Mouse (Mus musculus): ENCODE data around the gene AW549877. TPM values are rescaled to one million over a fixed set of nuclear protein-coding genes. Genes with fewer than 3 reads are reported as not detected.
A peak's percentile ranks its signal among the peaks of the same experiment; 100 is the strongest.

The AW549877 gene
- polyA plus RNA-seq, 2 experiments: 46.3 to 59.9 TPM

GRCm38 (mm10) chr15:4028411-4028700 lies 32.8 kb upstream of the AW549877 start:
- DNase-seq (ENCODE audit: low spot score): no peak
- WGBS: 79% methylated on average over 6 of the region's 6 CpGs
- Histone ChIP-seq H3K36me3 (ENCODE audit: control insufficient read depth, insufficient read depth, low read length) (no peaks in the 10 kb centered on the region), H3K27me3 (ENCODE audit: control insufficient read depth, insufficient read depth, low read length) (no peaks in the 10 kb centered on the region), H3K4me1 (ENCODE audit: control insufficient read depth, insufficient read depth, low read length) (peaks cover 11% of the 10 kb centered on the region), H3K4me3 (replicated peaks; ENCODE audit: low read length) (no peak overlapping the region), H3K9me3 (ENCODE audit: control insufficient read depth, low read length) (no peaks in the 10 kb centered on the region), H3K4me2 (replicated peaks; ENCODE audit: low read depth, low read length, severe bottlenecking) (peak overlapping the region; percentile 67; the same call in 1 of the 2 replicates), H3K9ac (ENCODE audit: low read depth, low read length, severe bottlenecking) (no peak overlapping the region), H3K27ac (replicated peaks; ENCODE audit: low read depth, low read length) (no peak overlapping the region)
- no peak for ATAC-seq (ENCODE audit: low FRiP score, low read depth)
- no peak for TF ChIP-seq POLR2A (IDR thresholded peaks at IDR 0.05; ENCODE audit: borderline replicate concordance, extremely low read depth, insufficient read depth, insufficient read length)

GRCm38 (mm10) chr15:4027671-4028410 lies 32.3 kb upstream of the AW549877 start:
- no peak for TF ChIP-seq POLR2A (IDR thresholded peaks at IDR 0.05; ENCODE audit: borderline replicate concordance, extremely low read depth, insufficient read depth, insufficient read length)
- peak overlapping the region; percentile 48; the same call in 1 of the 2 replicates for H3K27ac ChIP-seq (replicated peaks; ENCODE audit: low read depth, low read length)
- H3K27me3 ChIP-seq (ENCODE audit: control insufficient read depth, insufficient read depth, low read length): no peaks in the 10 kb centered on the region
- H3K9ac ChIP-seq (ENCODE audit: low read depth, low read length, severe bottlenecking): peak overlapping the region; percentile 80
- H3K4me2 ChIP-seq (replicated peaks; ENCODE audit: low read depth, low read length, severe bottlenecking): peak overlapping the region; percentile 67
- 3% methylated on average over 6 of the region's 6 CpGs for WGBS
- H3K9me3 ChIP-seq (ENCODE audit: control insufficient read depth, low read length): no peaks in the 10 kb centered on the region
- no peak for ATAC-seq (ENCODE audit: low FRiP score, low read depth)
- no peaks in the 10 kb centered on the region for H3K36me3 ChIP-seq (ENCODE audit: control insufficient read depth, insufficient read depth, low read length)
- peaks cover 11% of the 10 kb centered on the region for H3K4me1 ChIP-seq (ENCODE audit: control insufficient read depth, insufficient read depth, low read length)
- peak overlapping the region; percentile 88 for H3K4me3 ChIP-seq (replicated peaks; ENCODE audit: low read length)
- DNase-seq (ENCODE audit: low spot score): peak; percentile 15

- ATAC-seq (ENCODE audit: low FRiP score, low read depth) (peak; percentile 86), DNase-seq (ENCODE audit: low spot score) (peak; percentile 93)
- peaks cover 11% of the 10 kb centered on the region for H3K4me1 ChIP-seq (ENCODE audit: control insufficient read depth, insufficient read depth, low read length)
- no peaks in the 10 kb centered on the region for H3K9me3 ChIP-seq (ENCODE audit: control insufficient read depth, low read length)
- no peaks in the 10 kb centered on the region for H3K36me3 ChIP-seq (ENCODE audit: control insufficient read depth, insufficient read depth, low read length)
- 2% methylated on average over 52 of the region's 65 CpGs for WGBS
- H3K9ac ChIP-seq (ENCODE audit: low read depth, low read length, severe bottlenecking): peak overlapping the region; percentile 80
- H3K27ac ChIP-seq (replicated peaks; ENCODE audit: low read depth, low read length): peak overlapping the region; percentile 96
- H3K27me3 ChIP-seq (ENCODE audit: control insufficient read depth, insufficient read depth, low read length): no peaks in the 10 kb centered on the region
- peak; percentile 55; the same call in 1 of the 2 replicates for TF ChIP-seq POLR2A (IDR thresholded peaks at IDR 0.05; ENCODE audit: borderline replicate concordance, extremely low read depth, insufficient read depth, insufficient read length)
- H3K4me3 ChIP-seq (replicated peaks; ENCODE audit: low read length): peak overlapping the region; percentile 88
- peak overlapping the region; percentile 67 for H3K4me2 ChIP-seq (replicated peaks; ENCODE audit: low read depth, low read length, severe bottlenecking)
Observed at GRCm38 (mm10) chr15:4026831-4027584, 31.5 kb upstream of the AW549877 start.

- Histone ChIP-seq H3K9ac (ENCODE audit: low read depth, low read length, severe bottlenecking) (peak within 1 kb of the TSS; percentile 80), H3K4me2 (replicated peaks; ENCODE audit: low read depth, low read length, severe bottlenecking) (peak within 1 kb of the TSS; percentile 67), H3K4me1 (ENCODE audit: control insufficient read depth, insufficient read depth, low read length) (peaks cover 11% of the 10 kb centered on the region), H3K9me3 (ENCODE audit: control insufficient read depth, low read length) (no peaks in the 10 kb centered on the region), H3K36me3 (ENCODE audit: control insufficient read depth, insufficient read depth, low read length) (no peaks in the 10 kb centered on the region), H3K27ac (replicated peaks; ENCODE audit: low read depth, low read length) (peak within 1 kb of the TSS; percentile 96), H3K27me3 (ENCODE audit: control insufficient read depth, insufficient read depth, low read length) (no peaks in the 10 kb centered on the region), H3K4me3 (replicated peaks; ENCODE audit: low read length) (peak within 1 kb of the TSS; percentile 88)
- DNase-seq (ENCODE audit: low spot score): peak; percentile 94
- TF ChIP-seq POLR2A (IDR thresholded peaks at IDR 0.05; ENCODE audit: borderline replicate concordance, extremely low read depth, insufficient read depth, insufficient read length): 0 out of 2 replicates have a peak, but pooled peaks have one; percentile 8
- peak; percentile 92 for ATAC-seq (ENCODE audit: low FRiP score, low read depth)
- WGBS: 0% methylated on average over 40 of the region's 45 CpGs
Observed at GRCm38 (mm10) chr15:4026231-4026773, 30.8 kb upstream of the AW549877 start, which contains the start of gene Oxct1. TSS of gene Oxct1 (plus strand) at chr15:4026383.

GRCm38 (mm10) chr15:4025508-4025904 lies 30.0 kb upstream of the AW549877 start:
- Histone ChIP-seq H3K4me1 (ENCODE audit: control insufficient read depth, insufficient read depth, low read length) (peaks cover 11% of the 10 kb centered on the region), H3K4me3 (replicated peaks; ENCODE audit: low read length) (peak overlapping the region; percentile 88; the same call in 1 of the 2 replicates), H3K36me3 (ENCODE audit: control insufficient read depth, insufficient read depth, low read length) (no peaks in the 10 kb centered on the region), H3K9me3 (ENCODE audit: control insufficient read depth, low read length) (no peaks in the 10 kb centered on the region), H3K27ac (replicated peaks; ENCODE audit: low read depth, low read length) (peak overlapping the region; percentile 96), H3K4me2 (replicated peaks; ENCODE audit: low read depth, low read length, severe bottlenecking) (peak overlapping the region; percentile 67), H3K9ac (ENCODE audit: low read depth, low read length, severe bottlenecking) (no peak overlapping the region), H3K27me3 (ENCODE audit: control insufficient read depth, insufficient read depth, low read length) (no peaks in the 10 kb centered on the region)
- ATAC-seq (ENCODE audit: low FRiP score, low read depth): no peak
- TF ChIP-seq POLR2A (IDR thresholded peaks at IDR 0.05; ENCODE audit: borderline replicate concordance, extremely low read depth, insufficient read depth, insufficient read length): no peak
- WGBS: 66% methylated on average over 11 of the region's 11 CpGs
- no peak for DNase-seq (ENCODE audit: low spot score)

Data from limb, embryonic 14.5 days (tissue).